Mouse (Mus musculus) limb, embryonic 10.5 days (tissue): ENCODE data around the gene Fut8. TPM values are rescaled to one million over a fixed set of nuclear protein-coding genes. Genes with fewer than 3 reads are reported as not detected.
A peak's percentile ranks its signal among the peaks of the same experiment; 100 is the strongest.
"Not testable (repeated sequence)": the region's sequence is repeated elsewhere in the genome, so short reads cannot be mapped to it uniquely, and the experiment has no call there.

Experiments used
- DNase-seq: peaks from one replicate; pipeline ENCODE4 v3.0.0-alpha.2; 2017; ENCODE audit warnings: low spot score
- H3K27ac ChIP-seq: fragments of 300-500 bp; sonication (generic); 2 replicates; pipeline ENCODE4 v1.5.1; 2016; ENCODE audit warnings: mild to moderate bottlenecking
- H3K27me3 ChIP-seq: fragments of 300-500 bp; sonication (generic); 2 replicates; pipeline ENCODE4 v1.6.1; 2016; ENCODE audit warnings: low read depth, mild to moderate bottlenecking; ENCODE audit not compliant: poor library complexity, severe bottlenecking
- H3K36me3 ChIP-seq: fragments of 300-500 bp; sonication (generic); 2 replicates; pipeline ENCODE4 v1.6.1; 2016; ENCODE audit warnings: mild to moderate bottlenecking, moderate library complexity
- H3K4me1 ChIP-seq: fragments of 300-500 bp; sonication (generic); 2 replicates; pipeline ENCODE4 v1.6.1; 2016
- H3K4me3 ChIP-seq: fragments of 300-500 bp; sonication (generic); 2 replicates; pipeline ENCODE4 v1.5.1; 2016; ENCODE audit warnings: mild to moderate bottlenecking, moderate library complexity
- H3K9me3 ChIP-seq: fragments of 300-500 bp; sonication (generic); replicated peaks from 2 replicates; pipeline ENCODE4 v1.6.1; 2016; ENCODE audit warnings: mild to moderate bottlenecking
- whole genome bisulfite sequencing: fragments of 180-500 bp; shearing (Covaris S2); methylation state at CpG from one replicate; pipeline ENCODE4 v1.1.7; 2016; 5-methylcytosine and 5-hydroxymethylcytosine counted together
- polyA plus RNA-seq: library from polyadenylated mRNA; unstranded; fragments of >200 nt; fragmentation: Nextera tagmentation; extraction: Ambion mirVana; gene quantifications from 2 replicates; pipeline ENCODE4 v1.2.1, GENCODE M21; 2016

Fut8 gene
- polyA plus RNA-seq, 1 experiment from 2014 or later: 21.1 TPM

- 47% methylated on average over 4 of the region's 4 CpGs for WGBS
- Histone ChIP-seq H3K27ac (no peak overlapping the region), H3K36me3 (no peaks in the 10 kb centered on the region), H3K4me1 (peaks cover 25% of the 10 kb centered on the region), H3K9me3 (no peaks in the 10 kb centered on the region), H3K4me3 (no peak overlapping the region), H3K27me3 (no peaks in the 10 kb centered on the region)
- no peak for DNase-seq
Measured at GRCm38 (mm10) chr12:77235958-77236357, 2.0 kb upstream of the Fut8 start.

- Histone ChIP-seq H3K9me3 (no peaks in the 10 kb centered on the region), H3K27ac (peak overlapping the region; percentile 98), H3K27me3 (no peaks in the 10 kb centered on the region), H3K4me3 (peak overlapping the region; percentile 83), H3K4me1 (peaks cover 25% of the 10 kb centered on the region), H3K36me3 (no peaks in the 10 kb centered on the region)
- 1% methylated on average over 109 of the region's 120 CpGs for WGBS
- DNase-seq: peak; percentile 90
Measured at GRCm38 (mm10) chr12:77238531-77239389, 835 bp downstream of the Fut8 start.

GRCm38 (mm10) chr12:77239390-77240061 is 1.6 kb downstream of the Fut8 start:
- H3K4me3 ChIP-seq: peak overlapping the region; percentile 83
- no peaks in the 10 kb centered on the region for H3K27me3 ChIP-seq
- no peaks in the 10 kb centered on the region for H3K36me3 ChIP-seq
- H3K27ac ChIP-seq: peak overlapping the region; percentile 98
- H3K4me1 ChIP-seq: peaks cover 25% of the 10 kb centered on the region
- DNase-seq: no peak
- H3K9me3 ChIP-seq: no peaks in the 10 kb centered on the region
- WGBS: under 1% methylated on average over 29 of the region's 29 CpGs

GRCm38 (mm10) chr12:77240372-77240771 is 2.4 kb downstream of the Fut8 start:
- H3K9me3 ChIP-seq: no peaks in the 10 kb centered on the region
- H3K4me3 ChIP-seq: peak overlapping the region; percentile 83; the same call in 1 of the 2 replicates
- 59% methylated on average over 6 of the region's 6 CpGs for WGBS
- no peaks in the 10 kb centered on the region for H3K36me3 ChIP-seq
- H3K27ac ChIP-seq: no peak overlapping the region
- DNase-seq: no peak
- peaks cover 25% of the 10 kb centered on the region for H3K4me1 ChIP-seq
- no peaks in the 10 kb centered on the region for H3K27me3 ChIP-seq

GRCm38 (mm10) chr12:77240839-77241238 is 2.9 kb downstream of the Fut8 start:
- H3K27ac ChIP-seq: no peak overlapping the region
- no peak overlapping the region for H3K4me3 ChIP-seq
- DNase-seq: no peak
- WGBS: 85% methylated on average over 1 of the region's 1 CpGs
- no peaks in the 10 kb centered on the region for H3K9me3 ChIP-seq
- no peaks in the 10 kb centered on the region for H3K36me3 ChIP-seq
- H3K27me3 ChIP-seq: no peaks in the 10 kb centered on the region
- peaks cover 25% of the 10 kb centered on the region for H3K4me1 ChIP-seq

GRCm38 (mm10) chr12:77262650-77263049 is 24.7 kb downstream of the Fut8 start:
- Histone ChIP-seq H3K9me3 (no peaks in the 10 kb centered on the region), H3K4me3 (no peak overlapping the region), H3K27ac (no peak overlapping the region), H3K36me3 (no peaks in the 10 kb centered on the region), H3K4me1 (no peaks in the 10 kb centered on the region), H3K27me3 (no peaks in the 10 kb centered on the region)
- no peak for DNase-seq

GRCm38 (mm10) chr12:77263816-77264215 is 25.9 kb downstream of the Fut8 start:
- Histone ChIP-seq H3K4me1 (no peaks in the 10 kb centered on the region), H3K4me3 (no peak overlapping the region), H3K27me3 (no peaks in the 10 kb centered on the region), H3K36me3 (no peaks in the 10 kb centered on the region), H3K9me3 (no peaks in the 10 kb centered on the region), H3K27ac (no peak overlapping the region)
- WGBS: 100% methylated on average over 2 of the region's 2 CpGs
- no peak for DNase-seq

GRCm38 (mm10) chr12:77270694-77271093 is 32.8 kb downstream of the Fut8 start:
- 89% methylated on average over 3 of the region's 3 CpGs for WGBS
- Histone ChIP-seq H3K27me3 (no peaks in the 10 kb centered on the region), H3K4me3 (no peak overlapping the region), H3K9me3 (no peaks in the 10 kb centered on the region), H3K27ac (no peak overlapping the region), H3K36me3 (no peaks in the 10 kb centered on the region), H3K4me1 (no peaks in the 10 kb centered on the region)
- DNase-seq: no peak

- WGBS: 98% methylated on average over 2 of the region's 2 CpGs
- H3K4me3 ChIP-seq: no peak overlapping the region
Measured at GRCm38 (mm10) chr12:77288507-77288906, 50.6 kb downstream of the Fut8 start.

GRCm38 (mm10) chr12:77291017-77291416 is 53.1 kb downstream of the Fut8 start:
- no peaks in the 10 kb centered on the region for H3K36me3 ChIP-seq
- no peaks in the 10 kb centered on the region for H3K27me3 ChIP-seq
- WGBS: 80% methylated on average over 4 of the region's 4 CpGs
- H3K9me3 ChIP-seq: no peaks in the 10 kb centered on the region
- no peak for DNase-seq
- no peak overlapping the region for H3K4me3 ChIP-seq
- no peaks in the 10 kb centered on the region for H3K4me1 ChIP-seq
- no peak overlapping the region for H3K27ac ChIP-seq

More at GRCm38 (mm10) chr12:77288507-77288906, 50.6 kb downstream of the Fut8 start:
- Histone ChIP-seq H3K27ac (no peak overlapping the region), H3K27me3 (no peaks in the 10 kb centered on the region), H3K4me1 (no peaks in the 10 kb centered on the region), H3K36me3 (no peaks in the 10 kb centered on the region), H3K9me3 (no peaks in the 10 kb centered on the region)
- no peak for DNase-seq

GRCm38 (mm10) chr12:77291864-77292263 is 53.9 kb downstream of the Fut8 start:
- not testable (repeated sequence) for DNase-seq, H3K27ac ChIP-seq, H3K4me1 ChIP-seq, H3K27me3 ChIP-seq, H3K4me3 ChIP-seq, H3K36me3 ChIP-seq, H3K9me3 ChIP-seq
- WGBS: 84% methylated on average over 2 of the region's 2 CpGs

GRCm38 (mm10) chr12:77292375-77293258 is 54.7 kb downstream of the Fut8 start:
- Histone ChIP-seq H3K36me3 (no peaks in the 10 kb centered on the region), H3K27ac (no peak overlapping the region), H3K4me3 (no peak overlapping the region), H3K4me1 (no peaks in the 10 kb centered on the region), H3K9me3 (no peaks in the 10 kb centered on the region), H3K27me3 (no peaks in the 10 kb centered on the region)
- no peak for DNase-seq
- 78% methylated on average over 4 of the region's 4 CpGs for WGBS
